Mouse (Mus musculus): ENCODE measurements around the gene Slc9a3r1.

Slc9a3r1 gene

DNA sequence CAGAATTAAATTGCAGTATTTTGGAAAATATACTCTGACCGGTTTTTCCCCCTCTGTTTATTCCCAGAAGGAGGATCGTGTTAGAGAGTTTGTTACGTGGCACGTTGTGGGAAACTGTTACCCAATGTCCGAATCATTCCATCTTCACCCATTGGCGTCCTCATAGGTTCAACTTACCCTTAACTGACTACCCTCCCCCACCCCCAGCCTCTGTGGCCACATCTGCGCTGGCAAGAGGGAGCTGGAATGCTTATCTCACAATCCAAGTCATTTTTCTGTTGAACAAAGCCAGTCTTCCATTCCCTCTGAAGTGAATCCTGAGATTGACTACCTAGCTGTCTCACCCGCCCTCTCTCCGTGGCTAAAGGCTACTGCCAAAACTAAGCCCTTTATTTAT lies 938 bp upstream of the Slc9a3r1 start:
- no peak for DNase-seq (ENCODE audit: inconsistent age in 2 of 2, low spot score in 1 of 2)

DNA sequence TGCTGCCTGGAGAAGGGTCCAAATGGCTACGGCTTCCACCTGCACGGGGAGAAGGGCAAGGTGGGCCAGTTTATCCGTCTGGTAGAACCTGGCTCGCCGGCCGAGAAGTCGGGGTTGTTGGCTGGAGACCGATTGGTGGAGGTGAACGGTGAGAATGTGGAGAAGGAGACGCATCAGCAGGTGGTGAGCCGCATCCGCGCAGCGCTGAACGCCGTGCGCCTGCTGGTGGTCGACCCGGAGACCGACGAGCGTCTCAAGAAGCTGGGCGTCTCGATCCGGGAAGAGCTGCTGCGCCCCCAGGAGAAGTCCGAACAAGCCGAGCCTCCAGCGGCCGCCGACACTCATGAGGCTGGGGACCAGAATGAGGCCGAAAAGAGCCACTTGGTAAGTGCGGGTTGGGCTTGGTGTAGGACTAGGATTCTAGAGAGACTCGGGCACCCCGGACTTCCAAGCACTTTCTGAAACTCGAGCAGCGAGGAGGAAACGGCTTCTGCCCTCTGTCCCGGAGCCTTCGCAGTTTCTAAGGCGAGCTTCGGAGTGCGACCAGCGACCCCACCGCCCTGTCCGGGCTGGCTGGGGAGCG lies 518 bp downstream of the Slc9a3r1 start:
- peak in 1 of 2 experiments; percentile 79 for DNase-seq (ENCODE audit: inconsistent age in 2 of 2, low spot score in 1 of 2)

DNA sequence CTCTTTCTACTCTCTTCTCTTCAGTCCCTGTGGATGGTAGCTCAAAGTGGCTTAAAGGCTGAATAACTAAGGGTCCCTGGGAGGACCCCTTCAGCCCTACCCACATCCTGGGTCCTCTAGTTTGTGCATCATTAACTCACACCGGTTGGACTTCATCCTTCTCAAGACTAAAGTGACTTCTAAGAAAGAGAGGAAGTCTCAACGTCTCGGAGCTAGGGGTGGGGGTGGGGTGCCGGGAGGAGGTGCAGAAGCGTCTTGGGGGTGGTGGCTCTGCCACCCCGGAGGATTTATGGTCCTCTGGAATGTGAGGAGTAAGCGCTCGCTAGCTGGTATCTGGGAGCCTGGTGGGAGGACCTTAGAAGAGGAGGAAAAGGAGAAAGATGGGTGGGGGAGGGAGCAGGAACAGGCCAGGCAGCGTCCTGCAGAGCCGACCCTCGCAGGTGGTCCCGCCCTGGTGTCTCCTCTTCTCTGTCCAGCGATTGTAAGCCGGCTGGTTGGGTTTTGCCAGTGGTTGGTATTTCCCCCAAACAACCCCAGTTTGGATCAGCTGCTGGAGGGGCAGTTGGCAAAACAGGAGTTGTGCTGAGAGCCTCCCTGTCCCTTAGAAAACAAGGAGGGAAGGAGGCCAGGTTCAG lies 1.3 kb downstream of the Slc9a3r1 start:
- DNase-seq (ENCODE audit: inconsistent age in 2 of 2, low spot score in 1 of 2) = no peak

DNA sequence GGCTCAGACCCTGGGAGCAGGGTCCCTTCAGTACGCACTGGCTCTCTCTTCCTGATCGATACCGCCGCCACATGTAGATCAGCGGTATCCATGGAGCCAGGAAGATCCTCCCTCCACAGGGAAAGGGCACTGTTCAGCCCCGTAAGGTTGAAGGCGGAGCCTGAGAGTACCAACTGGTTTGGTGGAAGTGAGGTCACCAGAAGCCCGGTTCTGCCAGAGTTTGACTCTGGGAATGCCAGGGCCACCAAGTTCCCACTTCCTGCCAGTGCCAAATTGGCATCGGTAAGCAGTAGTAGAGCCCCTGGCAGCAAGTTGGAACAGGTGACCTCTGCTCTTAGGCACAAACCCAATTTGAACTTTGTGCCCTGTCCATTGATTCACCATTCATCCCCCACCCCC lies 1.8 kb downstream of the Slc9a3r1 start:
- DNase-seq (ENCODE audit: inconsistent age in 2 of 2, low spot score in 1 of 2) = peak; percentile 83 to 90

DNA sequence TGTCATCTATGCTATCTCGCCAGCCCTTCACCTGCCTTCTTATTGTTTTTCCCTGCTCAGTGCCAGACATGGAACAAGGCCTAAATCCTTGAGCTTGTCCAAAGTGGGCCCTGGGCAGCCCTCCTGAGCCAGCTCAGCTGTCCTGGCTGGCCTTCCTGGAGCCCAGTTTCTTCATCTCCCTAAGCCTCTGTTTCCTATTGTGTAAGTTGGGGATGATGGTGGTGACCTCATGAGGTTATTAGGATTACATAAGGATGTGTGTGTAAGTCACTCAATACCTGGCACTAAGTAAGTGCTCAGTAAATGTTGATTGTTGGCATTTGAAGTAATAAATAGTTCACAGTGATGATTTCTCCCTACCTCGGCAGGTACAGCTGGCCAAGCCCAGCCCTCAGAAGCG lies 3.6 kb downstream of the Slc9a3r1 start:
- peak in 1 of 2 experiments; percentile 25 for DNase-seq (ENCODE audit: inconsistent age in 2 of 2, low spot score in 1 of 2)

DNA sequence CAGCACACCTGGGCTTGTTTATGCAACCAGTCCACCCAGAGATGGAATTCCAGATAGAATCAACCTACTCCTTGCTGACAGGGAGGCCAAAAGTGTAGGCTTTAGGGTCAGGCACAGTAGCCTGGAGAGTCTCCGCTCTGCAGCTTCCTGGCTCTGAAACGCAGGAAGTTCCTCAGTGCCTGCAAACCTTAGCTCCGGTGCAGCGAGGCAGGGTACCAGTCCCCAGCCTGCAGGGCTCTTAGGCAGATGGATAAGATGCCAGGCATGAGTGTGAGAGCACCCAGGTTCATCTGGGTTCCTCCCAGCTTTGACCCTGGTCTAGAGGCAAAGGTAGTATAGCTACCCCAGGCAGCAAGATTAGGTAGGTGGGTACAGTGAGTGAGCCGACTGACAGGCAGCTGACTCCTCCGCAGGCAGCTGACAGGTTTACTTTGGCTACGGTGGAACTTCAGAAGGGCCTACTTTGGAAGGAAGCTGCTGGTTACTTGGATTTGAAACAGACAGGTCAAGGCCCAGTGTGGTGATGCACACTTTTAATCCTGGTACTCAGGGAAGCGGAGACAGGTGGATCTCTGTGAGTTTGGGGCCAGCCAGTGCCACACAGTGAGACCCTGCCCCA lies 4.6 kb downstream of the Slc9a3r1 start:
- DNase-seq (ENCODE audit: inconsistent age in 2 of 2, low spot score in 1 of 2) = peak in 1 of 2 experiments; percentile 19

DNA sequence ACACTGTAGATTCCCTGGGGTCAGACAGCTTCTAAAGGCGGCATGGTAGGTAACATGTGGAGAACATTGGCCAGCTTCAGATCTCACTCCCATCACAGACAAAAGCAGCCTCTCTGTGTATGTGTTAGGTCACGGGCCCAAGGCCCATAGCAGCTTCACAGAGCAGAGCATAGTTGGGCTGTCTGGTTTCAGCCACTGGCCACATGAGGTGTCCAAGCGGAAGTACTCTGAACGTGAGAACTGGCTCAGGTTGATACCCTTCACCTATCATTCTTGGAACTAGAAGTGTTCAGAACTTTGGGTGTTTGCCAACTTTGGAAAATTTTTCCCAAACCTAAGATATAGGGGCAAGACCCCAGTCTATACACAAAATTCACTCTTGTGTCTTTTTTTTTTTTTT lies 6.3 kb downstream of the Slc9a3r1 start:
- DNase-seq (ENCODE audit: inconsistent age in 2 of 2, low spot score in 1 of 2) = peak in 1 of 2 experiments; percentile 25

DNA sequence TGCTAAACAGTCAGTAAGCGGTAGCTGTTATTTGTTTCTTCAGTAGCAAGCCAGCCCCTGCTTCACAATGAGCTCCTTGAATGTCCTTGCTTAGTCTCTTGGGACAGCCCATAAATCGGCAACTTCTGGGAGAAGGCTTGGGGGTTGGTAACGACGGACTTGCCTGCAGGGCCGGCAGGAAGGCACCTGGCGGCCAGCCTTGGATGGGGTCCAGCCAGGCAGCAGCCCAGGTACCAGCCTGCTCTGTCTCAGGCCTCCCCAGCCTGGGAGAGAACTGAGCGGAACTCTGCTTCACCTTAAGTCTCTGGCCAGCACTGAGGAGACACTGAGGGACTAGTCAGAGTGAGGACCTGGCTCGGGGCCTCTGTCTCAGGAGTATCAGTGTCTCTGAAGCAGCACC lies 8.0 kb downstream of the Slc9a3r1 start:
- no peak for DNase-seq (ENCODE audit: inconsistent age in 2 of 2, low spot score in 1 of 2)

DNA sequence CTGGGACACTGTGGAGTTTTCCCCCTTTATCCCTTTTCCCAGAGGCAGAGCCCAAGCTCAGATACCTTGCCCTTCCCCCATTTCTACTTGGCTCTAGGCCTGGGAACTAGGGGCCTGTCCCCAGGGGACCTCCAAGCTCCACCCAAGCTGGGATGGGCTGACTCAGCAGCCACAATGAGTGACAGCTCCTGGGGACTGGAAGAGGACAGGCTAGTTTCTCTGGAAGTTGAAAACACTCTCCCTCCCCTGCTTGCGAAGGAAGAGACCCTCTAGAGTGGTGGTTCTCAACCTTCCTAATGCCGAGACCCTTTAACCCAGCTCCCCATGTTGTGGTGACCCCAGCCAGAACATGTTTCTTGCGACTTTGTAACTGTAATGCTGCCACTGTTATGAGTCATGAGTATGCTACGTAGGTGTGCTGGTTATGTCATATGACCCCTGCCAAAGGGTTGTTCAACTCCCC lies 9.7 kb downstream of the Slc9a3r1 start:
- DNase-seq (ENCODE audit: inconsistent age in 2 of 2, low spot score in 1 of 2) = peak in 1 of 2 experiments; percentile 63

DNA sequence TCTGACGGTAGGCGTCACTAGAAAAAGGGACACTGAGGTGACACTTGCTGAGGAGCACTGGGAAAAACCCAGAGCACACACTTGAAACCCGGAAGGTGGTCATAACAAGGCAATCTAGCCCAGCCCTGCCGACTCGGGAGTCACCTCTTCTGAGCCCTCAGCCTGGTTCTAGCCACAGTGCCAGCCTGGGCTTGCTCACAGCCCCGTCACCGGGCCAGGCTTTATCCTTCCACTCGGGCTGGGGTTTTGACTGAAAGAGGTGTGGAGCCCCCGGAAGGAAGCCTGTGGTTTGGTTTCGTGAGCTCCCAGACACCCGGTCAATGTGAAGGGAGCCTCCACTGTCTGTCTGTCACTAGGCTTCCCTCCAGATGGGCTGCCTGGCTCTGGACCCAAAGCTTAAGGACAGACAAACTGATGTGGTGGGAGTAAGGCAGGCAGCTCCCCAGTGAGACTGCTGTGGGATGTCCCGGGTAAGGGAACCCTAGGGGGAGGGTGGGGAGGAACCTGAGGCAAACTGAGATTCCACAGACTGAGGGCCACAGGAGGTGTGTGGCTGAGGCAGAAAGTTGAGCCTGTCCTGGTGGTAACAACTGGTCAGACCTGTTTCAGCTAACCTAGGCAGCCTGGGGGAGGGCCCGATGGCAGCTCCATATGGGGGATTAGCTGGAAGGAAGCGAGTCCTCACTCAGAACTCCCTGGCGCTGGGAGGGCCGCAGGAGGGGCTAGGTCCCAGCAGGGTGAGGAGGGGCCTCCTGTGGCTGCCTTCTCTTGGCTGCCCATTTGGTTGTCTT lies 10.6 kb downstream of the Slc9a3r1 start:
- no peak for DNase-seq (ENCODE audit: inconsistent age in 2 of 2, low spot score in 1 of 2)

DNA sequence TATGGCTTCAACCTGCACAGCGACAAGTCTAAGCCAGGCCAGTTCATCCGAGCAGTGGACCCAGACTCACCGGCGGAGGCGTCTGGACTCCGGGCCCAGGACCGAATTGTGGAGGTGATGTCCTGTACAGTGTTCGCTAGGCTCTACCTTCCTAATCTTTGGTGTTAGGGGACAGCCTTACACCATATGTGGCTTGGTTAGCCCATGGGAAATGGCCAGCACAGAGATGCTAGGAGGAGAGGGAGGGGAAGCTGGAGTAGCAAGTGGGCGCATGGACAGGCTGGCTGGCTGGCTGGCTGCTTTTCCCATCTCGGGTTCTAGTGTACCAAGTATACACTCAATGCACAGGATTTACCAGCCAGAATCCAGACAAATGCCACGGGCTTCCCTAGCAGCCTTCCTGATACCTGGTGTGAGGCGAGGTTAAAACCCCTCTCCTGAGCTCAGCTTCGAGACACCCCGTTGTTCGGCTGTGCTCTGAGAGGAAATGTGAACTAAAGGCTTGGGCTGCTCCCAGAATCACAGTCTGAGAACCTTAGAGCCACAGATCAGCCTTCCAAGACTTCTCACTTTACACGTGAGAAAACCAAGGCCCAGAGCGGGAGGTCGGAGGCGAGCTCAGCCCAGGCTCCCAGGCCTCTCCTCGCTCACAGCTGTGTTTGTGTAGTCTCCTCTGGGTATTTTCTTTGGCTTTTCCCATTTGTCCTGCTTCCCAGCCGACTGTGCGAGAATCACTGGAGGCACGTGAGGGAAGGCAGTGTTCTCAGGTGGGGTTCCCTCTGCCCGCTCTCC lies 13.5 kb downstream of the Slc9a3r1 start:
- no peak for DNase-seq (ENCODE audit: inconsistent age in 2 of 2, low spot score in 1 of 2)

DNA sequence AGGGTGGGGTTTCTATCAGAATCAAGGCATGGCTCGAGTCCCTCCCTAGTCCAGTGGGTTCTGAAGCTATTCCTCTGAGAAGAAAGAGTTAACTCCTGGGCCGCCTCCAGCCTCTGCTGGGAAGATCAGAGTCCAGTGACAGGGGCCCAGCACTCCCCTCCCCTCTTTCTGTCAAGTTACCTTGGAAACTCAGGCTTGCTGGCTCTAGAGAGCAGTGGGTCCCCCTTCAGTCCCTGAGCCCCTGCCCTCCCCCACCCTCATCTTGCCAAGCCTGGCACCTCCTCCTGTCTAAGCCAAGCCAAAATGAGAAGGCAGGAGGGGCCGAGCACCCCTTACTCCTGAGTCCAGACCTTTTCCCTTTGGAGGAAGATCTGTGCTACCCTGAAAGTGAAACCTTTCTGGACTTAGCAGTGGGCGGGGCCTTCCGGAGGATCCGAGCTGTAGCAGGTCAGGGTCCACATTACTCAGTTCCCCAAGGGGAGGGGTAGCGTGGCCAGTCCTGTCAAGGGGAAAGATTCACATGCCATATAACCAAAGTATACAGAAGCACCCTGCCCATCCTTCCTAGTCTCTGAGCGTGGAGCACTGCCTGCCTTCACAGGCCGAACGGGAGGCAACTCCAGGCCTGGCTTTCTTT lies 14.5 kb downstream of the Slc9a3r1 start:
- DNase-seq (ENCODE audit: inconsistent age in 2 of 2, low spot score in 1 of 2) = peak; percentile 47 to 78

DNA sequence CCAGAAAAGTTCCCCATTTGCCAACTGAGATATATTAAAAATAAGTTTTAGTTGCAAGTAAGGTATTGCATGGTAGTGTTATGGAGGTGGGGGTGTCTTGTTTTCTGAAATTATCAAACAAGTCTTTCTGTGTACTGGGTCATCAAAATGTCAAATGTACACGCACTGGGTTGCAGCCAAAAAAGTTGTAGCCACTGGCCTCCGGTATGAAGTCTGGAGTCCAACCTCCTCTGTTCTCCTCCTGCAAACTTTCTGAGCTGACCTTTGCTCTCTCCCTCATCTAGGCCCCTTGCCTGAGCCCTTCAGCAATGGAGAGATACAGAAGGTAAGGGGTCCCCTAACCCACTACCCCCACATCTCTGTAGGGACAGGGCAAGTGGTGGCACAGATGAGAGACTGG lies 15.6 kb downstream of the Slc9a3r1 start:
- DNase-seq (ENCODE audit: inconsistent age in 2 of 2, low spot score in 1 of 2) = no peak

DNA sequence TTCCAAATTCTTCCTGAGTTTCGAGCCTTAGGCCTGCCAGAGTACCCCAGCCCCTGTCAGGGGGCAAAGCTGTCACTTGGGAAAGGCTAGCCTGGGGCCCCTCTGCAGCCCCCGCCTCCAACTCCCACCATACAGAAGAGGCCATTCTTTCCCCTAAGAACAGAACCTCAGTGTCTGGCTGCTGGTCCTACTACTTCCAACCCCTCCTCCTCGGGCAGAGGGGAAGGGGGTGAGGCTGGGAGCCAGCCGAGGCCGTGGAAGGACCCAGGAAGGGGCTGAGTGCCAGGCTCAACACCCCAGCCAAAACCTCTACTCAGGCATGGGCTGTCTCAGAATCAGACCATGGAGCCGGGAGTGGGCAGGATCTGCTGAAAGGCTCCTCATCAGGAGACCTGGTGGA lies 16.1 kb downstream of the Slc9a3r1 start:
- no peak for DNase-seq (ENCODE audit: inconsistent age in 2 of 2, low spot score in 1 of 2)

DNA sequence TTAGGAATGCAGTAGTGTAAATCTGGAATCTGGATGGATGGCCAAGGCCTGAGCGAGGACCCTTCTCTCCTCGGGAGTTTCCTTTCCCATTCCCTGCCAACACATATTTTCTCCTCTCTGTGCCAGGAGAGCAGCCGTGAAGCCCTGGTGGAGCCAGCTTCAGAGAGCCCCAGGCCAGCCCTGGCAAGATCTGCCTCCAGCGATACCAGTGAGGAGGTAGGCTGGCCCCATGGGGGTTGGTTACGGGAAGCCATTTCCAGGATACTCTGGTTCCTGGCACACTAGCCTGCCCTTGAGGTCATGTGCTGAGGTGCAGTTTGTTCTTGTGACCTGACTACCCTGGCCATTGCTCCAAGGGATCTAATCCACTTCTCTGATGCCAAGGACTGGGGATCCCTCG lies 16.7 kb downstream of the Slc9a3r1 start:
- peak in 1 of 2 experiments; percentile 60 for DNase-seq (ENCODE audit: inconsistent age in 2 of 2, low spot score in 1 of 2)

DNA sequence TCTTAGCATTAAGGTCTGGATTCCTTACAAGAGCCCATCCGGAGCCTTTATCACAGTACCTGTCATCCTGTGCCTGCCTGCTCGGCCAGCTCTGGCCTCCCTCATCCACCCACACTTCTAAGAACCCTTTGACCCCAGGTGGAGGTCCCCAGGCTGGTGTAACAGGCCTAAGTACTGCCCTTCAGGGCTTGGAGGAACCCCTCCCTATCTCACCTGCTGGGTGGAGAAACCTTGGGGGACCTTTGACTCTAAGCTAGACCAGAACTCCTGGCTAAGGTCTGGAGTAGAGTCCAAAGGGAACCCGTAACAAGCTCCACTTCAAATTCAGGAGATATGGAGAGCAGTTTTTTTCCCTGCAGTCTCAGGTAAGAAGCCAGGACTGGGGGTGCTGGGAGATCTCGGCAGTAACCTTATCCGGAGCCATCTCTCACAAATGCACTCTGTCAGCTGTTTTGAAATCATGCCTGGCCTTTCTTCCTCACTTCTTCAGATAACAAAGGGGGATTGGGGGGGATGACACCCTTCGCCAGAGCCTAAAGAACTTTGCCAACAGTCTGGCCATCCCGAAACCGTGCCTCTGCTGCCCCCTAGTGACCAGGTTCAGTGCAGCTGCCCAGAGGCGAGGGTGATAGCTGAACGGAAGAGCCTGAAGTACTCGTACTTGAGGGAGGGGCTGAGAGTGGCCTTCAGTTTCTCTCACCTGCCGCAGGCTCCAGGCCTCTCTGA lies 18.9 kb downstream of the Slc9a3r1 start:
- DNase-seq (ENCODE audit: inconsistent age in 2 of 2, low spot score in 1 of 2) = peak; percentile 80 to 94

DNA sequence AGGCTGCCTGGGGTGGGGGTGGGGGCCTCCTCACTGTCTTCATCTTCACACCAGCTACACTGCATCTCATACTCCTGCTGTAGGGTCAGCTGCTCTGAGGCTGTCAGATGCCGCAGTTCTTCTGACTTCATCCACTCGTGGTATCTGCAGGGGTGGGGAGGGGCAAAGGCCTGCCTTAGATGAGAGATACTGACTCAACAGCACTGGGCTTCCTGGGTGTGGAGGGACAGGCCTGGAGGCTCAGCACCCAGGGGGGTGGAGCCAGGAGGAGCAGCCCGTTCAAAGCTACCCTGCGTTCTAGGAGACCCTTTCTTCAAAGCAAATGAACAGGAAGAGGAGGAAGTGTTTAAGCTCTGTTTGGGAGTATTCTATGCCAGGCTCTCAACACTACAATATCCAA lies 21.8 kb downstream of the Slc9a3r1 start:
- no peak for DNase-seq (ENCODE audit: inconsistent age in 2 of 2, low spot score in 1 of 2)

DNA sequence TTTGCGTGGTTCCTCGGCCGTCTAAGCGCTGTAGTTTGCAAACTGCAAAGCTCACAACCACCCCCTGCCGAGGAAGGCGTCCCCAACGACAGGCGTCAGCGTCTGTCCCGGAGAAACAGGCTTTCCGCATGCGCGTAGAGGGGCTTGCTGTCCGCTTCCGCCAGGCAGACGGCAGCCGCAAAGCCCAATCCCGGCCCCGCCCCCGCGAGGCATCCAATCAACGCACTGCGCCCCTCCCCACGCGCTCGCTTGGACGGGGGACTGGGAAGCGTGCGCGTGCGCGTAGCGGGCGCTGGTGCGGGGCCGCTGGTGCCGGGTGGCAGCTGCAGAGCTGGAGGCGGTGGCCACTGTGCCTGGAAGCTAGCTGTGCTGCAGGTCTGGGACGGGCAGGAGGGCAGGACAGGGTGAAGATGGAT lies 24.1 kb downstream of the Slc9a3r1 start, which contains the start of gene Tmem104:
TSS of gene Tmem104 (plus strand) at position 264 of the 416 bp plus-strand sequence.
- DNase-seq (ENCODE audit: inconsistent age in 2 of 2, low spot score in 1 of 2) = peak; percentile 100

DNA sequence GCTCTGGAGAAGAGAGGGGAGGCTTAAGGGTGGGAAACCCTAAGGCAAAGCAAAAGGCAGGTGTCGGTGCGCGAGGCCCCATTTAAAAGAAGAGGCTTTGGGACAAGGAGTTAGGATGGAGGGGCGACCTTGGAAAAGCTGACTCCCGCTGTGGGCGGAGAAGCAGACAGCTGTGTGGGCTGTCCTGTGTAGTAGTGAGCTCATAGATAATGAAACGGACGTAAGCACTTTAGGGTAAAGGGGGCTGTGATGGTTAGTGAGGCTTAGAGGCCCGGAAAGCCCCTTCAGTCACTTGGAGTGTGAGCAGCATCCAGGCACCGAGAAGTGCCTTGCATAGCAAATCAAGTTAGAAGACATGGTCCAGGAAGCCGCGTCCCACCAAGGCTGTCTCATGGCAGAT lies 24.6 kb downstream of the Slc9a3r1 start, which contains the start of gene Nat9:
TSS of gene Nat9 (minus strand) at position 167 of the 400 bp plus-strand sequence.
- DNase-seq (ENCODE audit: inconsistent age in 2 of 2, low spot score in 1 of 2) = no peak

Data from adrenal gland, adult (tissue).